Mouse (Mus musculus): ENCODE results near the gene Cd28. TPM values are rescaled to one million over a fixed set of nuclear protein-coding genes. Genes with fewer than 3 reads are reported as not detected.
A peak's percentile ranks its signal among the peaks of the same experiment; 100 is the strongest.

Cd28 gene
- total RNA-seq, 2 experiments from 2014 or later, result 2.8 to 4.8 TPM

DNA sequence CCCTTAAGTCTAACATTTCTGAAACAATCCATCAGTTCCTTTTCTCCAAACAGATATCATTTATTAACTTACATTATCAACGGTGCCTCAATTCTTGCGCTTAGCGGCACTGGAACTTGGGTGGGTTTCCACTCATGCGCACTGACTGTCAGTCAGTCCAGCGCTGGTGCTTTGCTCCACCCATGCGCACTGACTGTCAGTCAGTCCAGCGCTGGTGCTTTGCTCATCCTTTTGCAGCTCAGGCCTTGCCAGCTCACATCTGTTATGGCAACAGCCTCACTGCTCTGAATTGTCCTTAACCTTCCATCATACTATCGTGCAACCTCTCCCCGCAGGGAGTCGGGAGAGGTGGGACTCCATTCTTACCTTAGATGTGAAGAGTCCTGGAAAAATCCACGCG is 37.4 kb downstream of the Cd28 start:
- H3K27ac ChIP-seq, result no peak overlapping the region

DNA sequence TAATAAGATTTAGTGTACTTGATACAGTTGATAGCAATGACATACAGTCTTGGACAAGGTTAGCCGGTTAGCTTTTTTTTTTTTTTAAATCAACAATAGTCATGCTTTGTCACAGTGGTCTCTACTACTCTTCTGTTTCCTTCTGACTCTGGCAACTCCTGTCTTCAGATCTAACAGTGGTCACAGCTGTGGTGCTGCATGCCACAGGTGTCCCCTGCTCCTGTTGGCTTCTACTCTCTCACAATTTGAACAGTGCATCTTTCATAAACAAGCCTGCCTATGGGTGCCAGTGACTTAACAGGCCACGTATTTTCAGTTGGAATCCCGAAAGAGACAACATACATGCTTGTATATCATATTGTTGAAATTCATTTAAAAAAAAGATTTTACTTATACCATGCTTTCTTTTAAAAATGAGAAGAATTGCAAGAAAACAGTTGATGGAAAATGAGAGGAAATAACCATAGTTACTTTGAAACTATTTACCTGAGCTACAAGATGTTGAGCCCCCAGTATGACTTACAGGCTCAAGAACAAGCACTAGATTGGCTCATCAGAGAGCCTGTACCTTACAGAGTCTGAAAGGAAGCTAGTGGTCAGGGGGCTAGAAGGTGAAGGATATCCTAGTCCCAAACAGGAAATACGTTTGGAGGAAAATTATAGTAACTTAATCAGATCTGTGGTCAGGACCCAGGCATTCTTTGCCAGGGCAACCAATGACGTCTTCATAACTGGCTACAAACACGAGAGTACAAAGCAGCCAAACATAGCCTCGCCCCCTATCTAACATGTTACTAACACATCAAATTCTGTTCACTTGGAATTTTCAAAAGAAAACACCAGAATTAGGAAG is 39.0 kb downstream of the Cd28 start:
- DNase-seq, result no peak
- TF ChIP-seq CTCF (IDR thresholded peaks at IDR 0.05), result no peak
- Histone ChIP-seq H3K4me3 (no peak overlapping the region), H3K27ac (no peak overlapping the region)
- intact Hi-C loops (cut with DNase I), result no loop called here

More for the DNA sequence above, 37.4 kb downstream of the Cd28 start:
- no peak for TF ChIP-seq CTCF (IDR thresholded peaks at IDR 0.05)
- H3K4me3 ChIP-seq, result no peak overlapping the region
- DNase-seq, result no peak
- intact Hi-C loops (cut with DNase I), result no loop called here

DNA sequence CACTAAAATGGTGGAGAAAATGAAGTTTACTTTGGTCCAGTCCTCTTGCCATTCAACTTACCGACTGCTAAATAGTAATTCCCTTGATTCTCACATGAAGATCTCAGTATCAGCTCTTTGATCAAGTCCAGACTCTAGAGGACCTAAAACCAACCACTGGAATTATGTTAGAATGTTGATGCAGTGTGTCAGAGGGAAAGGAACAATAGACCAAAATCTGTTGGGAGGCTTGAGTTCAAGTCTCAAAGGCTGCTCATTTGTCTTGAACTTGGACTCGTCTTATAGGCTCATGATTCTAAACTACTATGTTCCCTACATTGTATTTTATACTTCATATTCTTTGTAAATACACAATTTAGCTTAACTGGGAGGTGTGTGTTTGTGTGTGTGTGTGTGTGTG is 41.0 kb downstream of the Cd28 start:
- TF ChIP-seq CTCF (IDR thresholded peaks at IDR 0.05), result no peak
- H3K4me3 ChIP-seq, result no peak overlapping the region
- no peak for DNase-seq
- no peak overlapping the region for H3K27ac ChIP-seq
- intact Hi-C loops (cut with DNase I), result no loop called here

DNA sequence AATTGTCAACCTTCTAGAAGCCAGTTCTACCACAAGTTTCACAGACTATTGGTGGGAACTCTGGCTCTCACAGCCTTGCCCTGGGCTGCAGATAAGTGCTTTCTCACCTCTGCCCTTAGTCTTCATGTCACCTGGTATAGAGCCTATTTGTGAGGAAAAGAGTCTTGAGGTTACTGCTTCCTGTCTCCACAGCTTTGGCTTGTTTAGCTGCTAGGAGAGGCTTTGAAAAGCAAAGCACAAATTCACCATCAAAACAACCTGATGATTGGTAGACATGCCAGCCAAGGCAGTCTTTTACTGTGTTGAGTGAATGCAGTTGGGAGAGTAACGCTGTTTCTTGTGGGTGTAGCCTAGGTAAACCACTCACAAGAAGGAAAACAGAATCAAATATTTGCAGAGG is 41.6 kb downstream of the Cd28 start:
- DNase-seq, result no peak
- intact Hi-C loops (cut with DNase I), result no loop called here
- H3K4me3 ChIP-seq, result no peak overlapping the region
- TF ChIP-seq CTCF (IDR thresholded peaks at IDR 0.05), result no peak
- H3K27ac ChIP-seq, result no peak overlapping the region

DNA sequence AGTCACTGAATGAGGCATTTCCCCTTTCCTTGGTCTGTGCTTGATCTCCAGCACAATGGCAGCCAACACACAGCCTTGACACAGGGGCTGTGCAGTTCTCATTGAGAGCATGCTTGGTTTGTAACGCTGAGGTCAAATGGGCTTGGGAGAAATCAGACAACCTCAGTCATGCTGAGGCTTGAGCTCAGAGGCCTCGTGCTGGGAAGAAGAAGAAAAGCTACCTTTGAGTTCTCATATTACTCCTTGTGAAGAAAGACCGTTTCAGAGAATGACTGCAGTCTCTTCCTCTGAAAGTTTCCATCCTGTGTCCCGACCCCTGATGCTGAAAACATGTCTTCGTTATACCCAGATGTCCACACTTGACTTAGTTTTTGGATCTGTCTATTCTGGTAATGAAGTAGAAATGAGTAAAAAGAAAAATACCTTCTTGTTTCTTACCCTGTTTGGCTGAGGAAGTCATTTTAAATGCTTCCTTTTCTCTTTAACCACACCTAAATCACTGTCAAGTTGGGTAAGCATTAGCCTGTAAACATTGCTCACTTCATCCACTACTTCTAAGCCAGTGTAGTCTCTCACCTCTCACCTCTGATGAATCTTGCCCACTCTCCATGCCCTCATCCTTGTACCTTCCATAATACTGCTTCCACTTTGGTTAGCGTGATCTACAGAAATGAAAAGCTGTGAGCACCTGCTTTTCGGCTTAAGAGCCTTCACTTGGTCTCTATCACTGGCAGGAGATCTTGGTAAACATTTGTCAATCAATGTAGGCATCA is 43.1 kb downstream of the Cd28 start:
- Histone ChIP-seq H3K4me3 (no peak overlapping the region), H3K27ac (no peak overlapping the region)
- no peak for TF ChIP-seq CTCF (IDR thresholded peaks at IDR 0.05)
- intact Hi-C loops (cut with DNase I), result no loop called here
- no peak for DNase-seq

DNA sequence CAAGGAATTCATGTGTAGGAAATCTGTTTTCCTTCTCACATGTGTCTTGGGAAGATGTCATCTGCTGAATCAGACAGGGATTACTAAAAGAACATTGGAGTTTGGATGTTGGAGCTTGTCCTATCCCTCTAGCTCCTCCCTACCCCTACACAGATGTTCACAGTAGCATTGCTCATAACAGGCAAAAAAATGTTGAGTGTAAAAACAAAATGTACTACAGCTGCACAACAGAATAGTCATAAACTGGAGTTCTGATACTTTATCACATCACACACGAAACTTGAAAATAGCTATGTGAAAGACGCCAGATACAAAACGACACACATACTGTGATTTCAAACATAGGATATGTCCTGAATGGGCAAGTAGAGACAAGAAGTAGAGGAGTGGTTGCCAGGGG is 43.9 kb downstream of the Cd28 start:
- intact Hi-C loops (cut with DNase I), result no loop called here
- no peak for TF ChIP-seq CTCF (IDR thresholded peaks at IDR 0.05)
- H3K4me3 ChIP-seq, result no peak overlapping the region
- no peak overlapping the region for H3K27ac ChIP-seq
- DNase-seq, result no peak

DNA sequence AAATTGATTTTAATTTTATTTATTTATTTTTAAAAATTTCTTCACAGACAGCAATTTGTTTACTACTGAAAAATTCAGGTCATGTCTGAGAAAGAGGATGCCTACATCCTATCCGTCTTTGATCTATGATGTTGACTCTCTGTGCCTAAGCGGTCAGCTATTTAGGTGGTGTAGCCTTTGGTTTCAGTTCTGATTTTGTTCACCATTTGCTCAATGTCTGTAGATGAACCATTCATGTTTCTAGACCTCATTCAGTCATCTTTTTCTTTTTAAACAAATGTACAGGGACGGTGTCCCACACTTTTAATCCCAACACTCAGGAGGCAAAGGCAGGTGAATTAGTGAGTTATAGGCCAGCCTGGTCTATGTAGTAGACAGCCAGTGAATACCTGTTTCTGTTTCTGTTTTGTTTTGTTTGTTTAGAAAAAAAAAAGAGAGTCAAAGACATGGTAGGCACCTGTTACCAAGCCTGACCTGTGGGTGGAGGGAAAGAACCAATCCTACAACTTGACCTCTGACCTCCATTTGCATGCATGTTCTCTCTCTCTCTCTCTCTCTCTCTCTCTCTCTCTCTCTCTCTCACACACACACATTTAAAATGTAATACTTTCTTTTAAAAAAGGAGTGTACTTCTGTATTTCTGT is 45.0 kb downstream of the Cd28 start:
- no peak for DNase-seq
- no peak overlapping the region for H3K4me3 ChIP-seq
- intact Hi-C loops (cut with DNase I), result no loop called here
- H3K27ac ChIP-seq, result no peak overlapping the region; the same call in 1 of the 2 replicates
- TF ChIP-seq CTCF (IDR thresholded peaks at IDR 0.05), result no peak

DNA sequence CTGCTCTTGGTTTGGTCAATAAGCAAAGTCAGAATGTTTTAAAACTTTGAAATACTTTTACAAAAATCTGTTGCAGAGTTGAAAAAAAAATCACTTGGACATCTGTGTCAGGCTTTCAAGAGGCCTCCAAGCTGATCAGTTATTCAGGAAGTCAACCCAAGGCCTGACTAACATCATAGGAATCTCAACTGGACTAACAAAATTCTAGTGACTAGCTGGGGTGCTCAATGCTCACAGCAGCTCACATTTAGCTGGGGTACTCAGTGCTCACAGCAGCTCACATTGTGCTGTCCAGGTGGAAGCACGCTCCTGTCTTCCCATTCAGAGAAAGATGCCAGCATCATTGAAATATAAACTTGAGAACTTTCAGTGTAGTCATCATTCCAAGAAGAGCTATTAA is 45.9 kb downstream of the Cd28 start:
- intact Hi-C loops (cut with DNase I), result no loop called here
- no peak for TF ChIP-seq CTCF (IDR thresholded peaks at IDR 0.05)
- DNase-seq, result no peak
- H3K27ac ChIP-seq, result peak overlapping the region; percentile 63
- H3K4me3 ChIP-seq, result no peak overlapping the region

DNA sequence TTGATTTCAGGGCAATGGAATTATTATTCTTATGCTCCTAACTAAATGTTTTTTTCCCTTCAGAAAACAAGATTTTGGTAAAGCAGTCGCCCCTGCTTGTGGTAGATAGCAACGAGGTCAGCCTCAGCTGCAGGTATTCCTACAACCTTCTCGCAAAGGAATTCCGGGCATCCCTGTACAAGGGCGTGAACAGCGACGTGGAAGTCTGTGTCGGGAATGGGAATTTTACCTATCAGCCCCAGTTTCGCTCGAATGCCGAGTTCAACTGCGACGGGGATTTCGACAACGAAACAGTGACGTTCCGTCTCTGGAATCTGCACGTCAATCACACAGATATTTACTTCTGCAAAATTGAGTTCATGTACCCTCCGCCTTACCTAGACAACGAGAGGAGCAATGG is 46.3 kb downstream of the Cd28 start:
- no peak for TF ChIP-seq CTCF (IDR thresholded peaks at IDR 0.05)
- no peak for DNase-seq
- intact Hi-C loops (cut with DNase I), result no loop called here
- peak overlapping the region; percentile 63 for H3K27ac ChIP-seq
- no peak overlapping the region for H3K4me3 ChIP-seq

DNA sequence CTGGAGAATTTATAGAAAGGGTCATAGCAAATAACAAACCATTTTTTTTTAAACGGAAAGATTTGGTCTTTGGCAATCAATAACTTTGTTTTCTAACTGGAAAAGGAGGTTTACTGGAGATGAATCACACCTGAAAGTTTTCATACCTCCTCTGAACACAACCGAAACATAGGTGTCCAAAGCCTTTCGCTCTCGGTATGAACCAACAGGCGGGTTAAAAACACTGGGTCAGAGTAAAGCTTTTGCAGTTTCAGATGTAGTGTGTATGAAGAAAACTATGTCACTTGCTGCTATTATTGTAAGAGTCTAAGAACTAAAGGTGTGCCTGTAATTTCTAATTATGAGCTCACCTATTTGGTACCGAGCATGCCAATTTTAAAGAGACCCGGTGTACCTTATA is 55.2 kb downstream of the Cd28 start:
- DNase-seq, result no peak
- Histone ChIP-seq H3K4me3 (no peak overlapping the region), H3K27ac (no peak overlapping the region)
- no peak for TF ChIP-seq CTCF (IDR thresholded peaks at IDR 0.05)
- intact Hi-C loops (cut with DNase I), result no loop called here

DNA sequence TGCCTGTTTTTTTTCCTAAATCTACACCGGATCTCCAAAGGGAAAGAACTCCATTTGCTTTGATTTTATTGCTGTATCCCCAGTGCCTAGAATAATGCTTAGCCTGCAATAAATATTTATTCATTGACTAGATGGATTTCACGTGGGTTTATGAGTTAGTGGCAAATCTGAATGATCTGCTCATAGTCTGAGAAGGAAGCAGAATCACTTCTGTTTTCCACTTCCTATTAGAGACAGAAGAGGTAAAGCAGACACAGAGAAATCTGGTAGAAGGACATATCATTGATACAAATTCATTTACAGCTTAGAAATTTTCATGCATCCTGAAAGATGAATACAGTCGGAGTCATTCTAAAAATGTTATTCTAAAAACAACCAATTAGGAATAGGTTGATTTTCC is 56.6 kb downstream of the Cd28 start:
- intact Hi-C loops (cut with DNase I), result no loop called here
- DNase-seq, result no peak
- no peak overlapping the region for H3K4me3 ChIP-seq
- H3K27ac ChIP-seq, result no peak overlapping the region
- no peak for TF ChIP-seq CTCF (IDR thresholded peaks at IDR 0.05)

DNA sequence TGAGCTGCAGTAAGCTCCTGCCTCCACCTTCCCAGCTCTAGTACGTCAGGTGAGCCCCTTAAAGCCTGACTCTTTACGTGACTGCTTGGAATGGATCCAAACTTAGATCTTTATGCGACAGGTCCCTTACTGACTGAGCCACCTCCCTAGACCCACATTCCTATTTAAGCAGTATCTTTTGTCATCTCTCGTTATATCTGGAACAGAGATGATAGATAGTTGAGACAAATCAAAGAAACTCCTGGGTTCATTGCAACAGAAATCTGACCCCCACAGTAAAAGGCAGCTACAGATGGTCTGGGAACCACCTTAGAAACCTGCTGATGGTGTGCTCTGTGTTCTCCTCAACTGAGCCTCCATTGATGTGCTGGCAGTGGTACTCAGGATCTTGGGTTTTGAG is 59.6 kb downstream of the Cd28 start:
- H3K27ac ChIP-seq, result no peak overlapping the region
- intact Hi-C loops (cut with DNase I), result loop anchor here (5.0 kb wide), 1 partner anchor 81 kb away; no protein-coding TSS in a partner anchor
- TF ChIP-seq CTCF (IDR thresholded peaks at IDR 0.05), result no peak
- DNase-seq, result no peak
- H3K4me3 ChIP-seq, result no peak overlapping the region

DNA sequence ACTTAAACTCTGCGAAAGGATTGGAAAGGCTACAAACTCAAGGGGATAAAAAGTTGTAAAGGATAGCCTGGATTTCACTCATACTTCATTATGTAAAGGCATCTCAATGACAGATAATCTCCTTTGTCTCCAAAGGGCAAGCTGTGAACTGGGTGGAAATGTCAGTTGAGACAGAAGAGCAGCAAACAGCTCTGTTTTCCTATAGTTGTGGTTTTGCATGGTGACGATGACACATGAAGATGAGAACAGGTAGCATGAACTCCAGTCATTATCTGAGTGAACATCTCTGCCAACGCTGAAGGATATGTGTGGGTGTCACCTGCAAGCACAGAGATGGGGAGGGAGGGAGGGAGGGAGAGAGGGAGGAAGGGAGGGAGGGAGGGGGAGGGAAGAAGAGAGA is 60.3 kb downstream of the Cd28 start:
- Histone ChIP-seq H3K4me3 (no peak overlapping the region), H3K27ac (no peak overlapping the region)
- DNase-seq, result no peak
- TF ChIP-seq CTCF (IDR thresholded peaks at IDR 0.05), result no peak
- intact Hi-C loops (cut with DNase I), result loop anchor here (5.0 kb wide), 1 partner anchor 80 kb away; no protein-coding TSS in a partner anchor

Measured in gastrocnemius, adult 2 months (tissue).